Mouse (Mus musculus) kidney, postnatal 10 days (tissue): ENCODE measurements around the gene Ankrd50.

ENCODE experiments used
- DNase-seq: peaks from one replicate; pipeline ENCODE4 v3.0.0; 2021; ENCODE audit warnings: mixed read lengths

Gene Ankrd50

DNA sequence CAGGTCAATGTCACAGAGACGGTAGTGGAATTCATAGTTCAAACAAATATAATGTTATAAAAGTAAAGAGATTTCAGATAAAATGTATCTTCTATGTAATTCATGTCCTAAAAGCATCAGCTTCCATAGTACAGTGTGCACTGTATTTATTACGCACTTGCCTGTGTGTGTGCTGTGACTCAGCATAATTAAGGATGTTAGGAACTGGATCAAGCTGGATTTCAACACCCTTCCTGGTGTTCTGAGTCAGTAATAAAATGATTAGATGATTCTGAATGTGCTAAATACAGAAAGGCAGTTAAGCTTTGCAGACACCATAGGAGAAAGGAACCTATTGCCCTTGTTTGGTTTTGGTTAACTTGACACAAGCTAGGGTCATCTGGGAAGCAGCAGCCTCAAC is 21.5 kb downstream of the Ankrd50 start:
- DNase-seq = no peak

DNA sequence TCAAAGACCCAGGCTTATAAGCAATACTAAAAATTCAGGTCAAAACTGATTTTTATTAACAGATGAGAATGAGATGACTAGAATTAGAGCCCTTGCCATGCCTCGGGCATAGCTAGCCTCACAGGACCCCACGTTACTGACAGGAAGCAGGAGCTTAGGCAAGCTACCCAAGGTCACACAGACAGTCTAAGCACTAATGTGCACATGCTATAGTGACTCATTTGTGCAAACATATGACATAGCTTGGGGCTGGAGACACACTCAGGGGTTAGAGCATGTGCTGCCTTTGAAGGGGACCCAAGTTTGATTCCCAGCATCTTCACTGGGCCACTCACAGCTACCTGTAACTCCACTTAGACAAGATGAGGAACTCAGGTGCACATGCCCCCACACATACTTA is 22.9 kb downstream of the Ankrd50 start:
- DNase-seq = no peak

DNA sequence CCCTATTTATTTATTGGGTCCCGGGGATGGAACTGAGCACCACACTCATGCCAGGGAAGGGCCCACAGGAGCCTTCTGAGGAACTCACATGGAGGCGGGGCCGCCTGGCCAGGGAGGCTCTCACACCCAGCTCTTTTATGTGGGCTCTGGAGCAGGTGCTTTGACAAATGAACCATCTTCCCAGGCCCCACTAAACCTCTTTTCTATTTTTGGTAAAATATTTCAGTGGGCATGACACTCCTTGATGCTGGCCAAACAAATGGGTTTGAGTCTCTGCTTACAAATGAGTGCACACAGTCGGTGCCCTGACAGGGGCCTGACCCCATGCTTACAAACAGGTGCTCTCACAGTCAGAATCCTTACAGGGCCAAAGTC is 24.4 kb downstream of the Ankrd50 start:
- no peak for DNase-seq

DNA sequence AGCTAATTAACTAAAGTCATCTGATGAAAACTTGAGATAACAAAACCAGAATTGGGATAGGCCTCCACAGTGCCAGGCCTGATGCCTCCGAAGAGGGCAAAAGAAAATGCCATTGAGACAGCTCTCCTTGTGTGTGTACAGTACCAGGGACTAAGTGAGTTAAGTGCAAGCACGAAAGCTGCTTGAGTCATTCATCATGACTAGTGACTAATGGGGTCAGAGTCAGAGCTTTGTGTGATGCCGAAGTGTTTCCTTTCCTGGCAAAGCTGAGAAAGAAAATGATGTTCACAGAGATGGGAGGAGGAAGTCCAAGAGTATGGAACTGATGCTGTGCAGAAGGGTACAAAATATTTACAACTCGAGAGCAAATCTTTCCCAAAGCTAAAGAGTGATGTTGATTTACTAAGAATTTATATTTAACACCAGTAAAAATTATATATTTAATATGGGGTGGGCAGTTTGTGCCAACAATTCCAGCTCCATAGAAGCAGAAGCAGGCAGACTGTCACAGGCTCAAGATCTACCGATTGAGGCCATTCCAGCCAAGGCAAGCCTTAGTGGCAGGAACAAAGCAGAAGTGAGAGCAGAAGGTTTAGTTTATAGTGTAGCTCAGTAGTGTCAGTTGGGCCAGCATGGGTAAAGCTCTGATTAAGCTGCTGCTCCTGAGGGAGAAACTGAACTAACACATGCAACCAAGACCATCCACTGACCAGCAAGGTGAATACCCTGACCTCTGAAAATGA is 25.0 kb downstream of the Ankrd50 start:
- no peak for DNase-seq

DNA sequence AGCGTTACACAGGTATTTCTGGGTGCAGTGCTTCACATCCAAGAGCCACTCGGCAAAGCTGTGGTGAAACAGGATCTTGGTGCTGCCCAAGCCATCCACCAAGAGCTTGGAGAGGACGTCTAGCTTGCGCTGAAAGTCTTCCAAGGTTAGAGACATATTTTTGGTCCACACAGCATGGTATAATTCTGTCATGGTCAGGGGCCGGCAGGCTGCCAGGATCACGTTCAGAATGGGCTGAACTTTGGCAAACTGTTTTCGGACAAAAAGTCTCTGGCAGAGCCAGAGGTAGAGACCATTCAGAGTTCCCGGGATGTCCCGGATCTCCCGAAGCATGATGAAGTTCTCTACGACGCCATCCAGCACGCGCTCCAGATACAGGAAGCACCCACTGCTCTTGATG is 27.6 kb downstream of the Ankrd50 start:
- DNase-seq = no peak

DNA sequence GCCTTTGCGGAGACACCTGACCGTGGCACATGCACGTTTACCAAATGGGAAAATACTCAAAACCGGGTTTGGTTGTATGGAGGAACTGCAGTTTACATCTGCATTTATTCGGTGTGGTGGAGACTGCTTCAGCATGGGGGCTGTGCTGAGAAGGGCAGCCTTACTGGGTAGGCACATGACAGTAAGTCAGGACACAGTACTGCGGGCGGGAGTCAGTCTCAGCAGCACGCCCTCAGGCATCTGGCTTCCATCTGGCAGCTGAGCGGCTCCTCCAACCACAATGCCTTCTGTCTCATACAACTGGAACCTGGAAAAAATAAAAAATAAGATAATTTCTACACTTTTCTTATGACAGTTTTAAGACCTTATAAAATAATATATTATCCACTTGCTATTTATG is 32.4 kb downstream of the Ankrd50 start:
- DNase-seq = no peak

DNA sequence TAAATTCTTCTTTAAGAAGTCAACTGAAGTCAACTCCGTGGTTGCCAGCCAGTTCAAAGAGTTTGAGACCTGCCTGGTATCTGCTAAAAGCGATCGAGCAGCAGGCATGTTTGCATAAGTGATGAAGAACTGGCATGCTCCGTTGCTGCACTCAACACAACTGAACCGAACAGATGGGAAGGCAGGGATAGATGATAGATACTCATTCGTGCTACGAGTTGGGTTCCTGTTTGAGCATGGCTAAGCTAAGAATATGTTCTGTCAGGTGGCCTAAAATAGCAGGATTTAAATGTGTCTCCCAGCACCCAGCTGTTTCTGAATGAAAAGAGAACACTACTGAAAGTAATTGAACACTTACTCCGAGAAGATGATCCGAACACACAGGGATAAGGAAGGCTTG is 38.1 kb downstream of the Ankrd50 start:
- no peak for DNase-seq

DNA sequence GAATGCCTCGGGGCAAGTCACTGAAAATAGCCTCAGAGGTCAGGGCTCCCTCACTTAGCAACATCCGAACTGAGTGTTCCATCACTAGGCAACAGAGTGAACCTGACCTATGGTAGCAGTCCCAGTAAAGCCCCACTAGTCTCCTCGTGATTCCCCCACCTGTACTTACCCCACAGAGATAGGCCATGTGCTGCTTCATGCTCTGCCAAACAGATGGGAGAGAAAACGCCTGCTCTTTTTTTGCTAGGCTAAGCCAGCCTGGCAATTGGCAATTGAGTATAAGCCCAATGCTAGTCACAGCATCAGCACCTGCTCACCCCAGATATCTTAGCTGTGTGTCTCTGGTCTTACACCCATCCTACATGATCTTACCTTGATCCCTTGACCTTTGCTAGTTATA is 40.8 kb downstream of the Ankrd50 start:
- no peak for DNase-seq

DNA sequence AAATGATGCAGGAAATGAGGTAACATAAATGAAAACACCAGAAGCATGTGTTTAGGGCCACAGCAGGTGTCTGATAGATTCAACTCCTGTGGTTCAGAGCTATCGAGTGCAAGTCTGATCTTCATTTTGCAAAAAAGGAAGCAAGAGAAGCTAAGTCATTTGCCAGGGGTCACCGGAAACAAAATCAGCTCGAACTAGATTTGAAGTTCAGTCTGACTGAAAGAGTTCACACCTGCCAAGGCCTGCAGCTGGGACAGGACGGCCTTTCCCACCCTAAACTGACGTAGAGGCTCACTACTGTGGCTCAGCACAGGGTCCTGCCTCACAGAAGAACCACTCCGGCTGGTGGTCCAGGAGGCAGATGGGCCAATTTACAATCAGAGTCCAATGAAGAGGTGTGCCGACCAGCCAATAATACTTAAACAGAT is 44.1 kb downstream of the Ankrd50 start:
- DNase-seq = no peak

DNA sequence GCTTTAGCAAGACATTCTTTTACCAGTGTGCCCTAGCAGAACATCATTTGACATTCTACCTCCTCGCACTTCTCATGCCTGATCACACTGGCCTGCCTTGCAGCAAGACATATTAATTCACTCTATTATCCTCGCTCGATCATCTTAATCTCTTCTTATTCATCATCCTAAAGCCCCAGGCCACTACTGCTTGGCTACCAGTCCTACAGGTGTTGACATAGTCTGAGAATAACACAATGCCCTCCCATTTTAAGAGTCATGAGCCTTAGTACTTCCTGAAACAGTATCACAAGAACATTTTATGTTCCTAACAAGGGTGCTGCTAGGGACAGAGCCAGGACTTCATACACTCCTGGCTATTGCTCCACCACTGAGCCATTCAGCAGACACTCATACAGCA is 48.0 kb downstream of the Ankrd50 start:
- no peak for DNase-seq

DNA sequence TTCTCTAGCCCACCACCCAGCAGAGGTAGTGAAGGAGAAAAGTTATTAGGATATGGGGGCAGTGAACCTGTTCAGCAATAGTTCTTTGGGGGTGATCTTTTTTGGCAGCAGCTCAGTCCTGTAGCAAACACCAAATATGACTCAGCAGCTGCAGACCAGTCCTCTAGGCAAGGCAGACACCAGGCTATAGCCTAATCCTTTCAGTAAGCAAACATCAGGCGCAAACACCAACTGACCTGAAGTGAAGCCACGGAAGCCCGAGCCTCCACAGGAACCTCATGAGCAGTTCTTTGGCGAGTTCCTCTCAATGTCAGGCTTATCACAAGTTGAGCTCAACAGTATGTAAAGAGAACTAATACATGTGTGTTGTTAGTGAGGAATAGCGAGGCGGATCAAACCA is 48.8 kb downstream of the Ankrd50 start:
- DNase-seq = no peak

DNA sequence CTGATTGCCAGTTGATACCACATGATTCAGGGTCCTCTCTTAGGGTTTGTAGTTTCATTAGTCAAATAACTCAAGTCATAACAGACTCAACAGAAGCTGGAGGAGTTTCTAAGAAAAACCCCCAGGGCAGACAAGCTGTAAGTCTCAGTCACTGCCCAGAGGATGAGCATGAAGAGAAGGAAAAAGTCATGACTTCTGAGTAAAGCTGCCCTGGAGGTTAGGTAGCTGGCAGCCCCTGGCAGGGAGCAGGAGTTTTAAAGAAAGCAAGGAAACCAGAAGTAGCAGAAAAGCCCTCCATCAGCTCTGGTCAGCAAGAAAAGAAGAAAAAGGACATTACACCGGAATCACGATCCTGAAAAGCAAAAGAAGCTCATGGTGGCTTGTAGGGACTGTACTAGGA is 50.2 kb downstream of the Ankrd50 start:
- DNase-seq = no peak

DNA sequence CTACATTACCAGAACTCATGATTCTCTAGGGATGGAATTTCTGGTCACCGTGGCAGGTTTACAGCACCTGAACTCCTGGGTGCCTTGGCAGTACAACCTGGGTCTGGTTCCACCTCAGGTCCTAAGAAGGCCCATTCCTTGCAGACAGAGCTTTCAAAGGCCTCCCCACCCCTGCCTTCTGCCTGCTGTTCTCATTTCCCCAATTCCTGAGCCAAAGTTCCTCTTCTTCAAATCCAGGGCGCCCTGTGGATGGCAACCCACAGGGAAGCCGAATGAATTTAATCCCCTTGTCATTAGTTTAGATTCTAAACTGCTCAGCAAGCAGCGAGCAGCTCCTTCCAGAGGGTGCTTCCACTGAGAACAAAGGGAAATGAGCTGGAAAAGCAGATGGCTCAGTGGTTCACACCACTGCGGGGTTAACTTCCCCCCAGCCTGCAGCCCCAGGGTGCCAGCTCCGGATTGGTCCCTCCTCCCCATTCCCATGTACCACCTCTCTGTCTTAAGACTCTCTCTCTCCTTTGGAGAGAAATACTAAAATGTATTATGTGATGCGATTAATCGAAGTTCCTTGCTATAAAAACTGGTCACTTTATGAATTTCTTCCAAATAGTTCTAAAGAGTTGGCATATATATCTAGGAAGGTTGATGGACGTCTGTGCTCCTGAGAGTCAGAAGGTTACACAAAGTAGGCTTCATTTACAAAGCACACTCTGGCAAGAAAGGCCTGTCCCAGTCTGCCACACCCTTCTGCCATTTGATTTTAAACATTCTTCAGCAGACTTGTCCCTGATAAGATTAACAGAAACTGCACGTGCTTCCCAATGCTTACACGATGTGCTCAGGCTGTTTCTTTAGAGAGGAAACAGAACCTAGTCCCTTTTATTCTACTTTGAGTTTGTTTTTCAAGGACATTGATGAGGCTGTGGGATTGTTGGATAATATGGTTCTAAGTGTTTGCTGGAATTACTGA is 50.9 kb downstream of the Ankrd50 start:
- DNase-seq = no peak

DNA sequence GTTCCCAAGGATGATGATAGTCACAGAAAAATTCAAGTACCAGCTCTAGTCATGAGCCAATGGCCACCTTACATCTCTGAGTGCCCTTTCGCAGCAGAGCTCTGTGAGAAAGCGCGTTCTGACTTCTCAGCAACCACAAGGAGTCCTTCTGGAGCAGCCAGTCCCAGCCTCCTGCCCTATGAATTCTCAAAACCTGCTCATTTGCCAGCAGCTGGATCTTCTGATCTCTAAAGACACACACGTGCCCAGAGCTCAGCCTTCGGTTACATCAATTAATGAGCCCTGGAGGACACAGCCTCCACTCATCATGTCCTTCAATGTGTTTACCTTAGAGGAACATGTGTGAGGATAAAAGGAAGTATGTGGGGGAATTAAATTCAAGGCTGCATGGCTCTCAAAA is 53.2 kb downstream of the Ankrd50 start:
- DNase-seq = no peak

DNA sequence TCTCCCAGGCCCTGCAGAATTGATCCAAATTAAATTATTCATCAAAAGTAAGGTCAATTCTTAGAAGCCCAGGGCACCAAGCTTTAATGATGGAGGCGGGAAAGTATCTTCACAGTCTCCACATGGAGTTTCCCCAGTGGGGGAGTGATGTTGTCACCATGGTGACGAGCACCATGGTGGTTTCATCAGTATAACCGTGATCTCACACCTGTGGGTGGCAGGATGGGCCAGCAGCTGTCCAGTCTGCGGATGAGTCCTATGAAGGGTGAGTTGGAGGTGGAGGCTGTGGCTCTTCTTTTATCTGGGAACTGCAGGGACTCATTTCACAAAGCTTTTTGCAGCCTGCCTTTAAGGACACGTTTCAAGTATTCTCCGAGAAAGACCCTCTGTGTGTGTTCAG is 53.6 kb downstream of the Ankrd50 start:
- no peak for DNase-seq

DNA sequence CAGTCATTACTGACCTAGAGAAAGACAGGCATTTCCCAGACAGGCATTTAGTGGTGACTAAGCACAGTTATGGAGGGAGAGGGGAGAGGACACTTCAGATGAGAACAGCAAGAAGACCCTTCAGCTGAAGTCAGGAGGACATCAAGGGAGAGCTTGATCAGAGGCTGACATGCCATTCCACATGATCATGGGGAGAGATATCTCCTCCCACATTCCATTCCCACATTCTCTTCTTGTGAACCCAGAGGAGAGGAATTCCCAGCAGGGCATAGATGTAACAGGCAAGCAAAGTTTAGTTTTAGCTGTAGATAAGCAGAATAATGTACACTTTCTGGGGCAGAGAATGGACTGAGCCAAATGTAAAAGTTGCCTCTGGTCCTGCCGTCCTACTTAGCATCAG is 57.4 kb downstream of the Ankrd50 start:
- no peak for DNase-seq

DNA sequence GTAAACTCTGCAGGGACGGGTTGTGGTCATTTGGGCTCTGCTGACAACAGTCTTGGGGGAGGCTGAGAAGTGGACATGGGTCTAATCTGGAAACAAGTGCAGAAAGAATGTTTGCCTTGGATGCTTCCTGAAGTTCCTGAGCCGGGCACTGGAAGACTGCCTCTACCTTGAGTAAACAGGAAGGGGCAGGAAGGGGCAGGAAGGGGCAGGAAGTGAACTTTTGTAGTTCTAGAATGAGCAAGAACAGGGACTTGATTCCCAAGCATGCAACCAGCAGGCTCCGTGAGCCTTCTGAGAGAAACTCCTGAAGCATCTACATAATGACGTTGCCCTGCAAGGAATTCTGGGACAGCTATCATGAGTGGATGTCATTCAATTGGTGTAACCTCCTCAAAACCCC is 60.7 kb downstream of the Ankrd50 start:
- DNase-seq = no peak

DNA sequence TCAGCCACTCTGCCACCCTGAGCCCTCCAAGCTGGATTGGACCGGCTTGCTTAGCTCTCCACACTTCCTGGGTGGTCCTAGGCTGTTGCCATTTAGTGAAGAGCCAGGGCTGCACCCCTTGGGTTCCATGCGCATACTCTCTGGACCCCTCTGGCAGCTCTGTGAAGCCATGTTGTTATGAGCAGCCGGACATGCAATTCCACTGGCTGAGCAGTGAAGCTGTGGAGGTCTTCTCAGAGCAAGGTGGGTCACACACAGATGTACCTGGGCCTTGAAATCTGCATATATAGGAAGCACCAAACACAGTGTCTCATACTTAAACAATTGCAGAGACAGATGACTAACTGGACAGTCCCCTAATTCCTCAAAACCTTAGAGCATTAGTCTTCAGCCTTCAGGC is 64.7 kb downstream of the Ankrd50 start:
- DNase-seq = no peak

DNA sequence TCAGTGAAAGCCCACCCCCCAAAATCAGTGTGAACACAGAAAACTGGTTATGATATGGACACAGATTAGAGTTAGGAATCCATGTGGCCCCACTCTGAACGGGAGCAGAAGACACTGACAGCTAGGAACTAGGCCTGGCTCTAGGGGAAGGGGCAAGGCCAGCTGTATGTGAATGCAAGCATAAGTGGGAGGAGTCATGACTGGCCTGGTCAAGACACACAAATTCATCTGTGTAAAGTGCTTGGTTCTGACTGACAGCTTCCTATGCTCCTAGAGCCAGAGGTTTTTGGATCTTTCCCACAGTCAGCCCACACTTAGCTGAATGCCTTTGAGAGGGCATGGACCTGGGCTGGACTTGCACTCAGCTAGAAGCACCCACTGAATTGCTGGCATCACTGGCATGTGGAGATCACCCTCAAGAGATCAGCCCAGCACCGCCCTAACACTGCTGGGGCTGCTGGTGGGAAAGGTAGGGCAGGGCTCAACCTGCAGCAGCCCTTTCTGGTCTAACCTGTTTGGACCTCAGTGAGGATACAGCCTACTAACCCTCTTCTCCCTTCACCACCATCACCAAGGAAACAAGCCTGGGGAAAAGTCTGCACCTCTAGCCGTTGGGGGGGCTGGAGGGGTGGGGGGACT is 69.2 kb downstream of the Ankrd50 start:
- DNase-seq = no peak
